Mouse (Mus musculus) liver, embryonic 16.5 days (tissue): ENCODE measurements at regions not wholly inside any gene's neighbourhood (a gene's known extent, or its start where the extent isn't known, plus 50 kb on each side); places are given as distances from the start of the nearest gene placed in this dataset.

Source experiments
- ATAC-seq: fragments of 200-750 bp; cut with Nextera tagmentation; 2 replicates; pipeline ENCODE4 v1.8.0; 2017; ENCODE audit warnings: low read depth, mild to moderate bottlenecking, moderate number of reproducible peaks, moderate library complexity
- H3K27ac ChIP-seq: fragments of 300-500 bp; sonication (generic); 2 replicates; pipeline ENCODE4 v1.5.1; 2014; ENCODE audit warnings: mild to moderate bottlenecking, low read length
- H3K27me3 ChIP-seq: fragments of 300-500 bp; sonication (generic); 2 replicates; pipeline ENCODE4 v1.6.1; 2014; ENCODE audit warnings: low read depth, low read length, mixed read lengths; ENCODE audit not compliant: control insufficient read depth, insufficient read depth
- H3K36me3 ChIP-seq: fragments of 300-500 bp; sonication (generic); 2 replicates; pipeline ENCODE4 v1.6.1; 2014; ENCODE audit warnings: mild to moderate bottlenecking; ENCODE audit not compliant: control insufficient read depth, insufficient read depth
- H3K4me1 ChIP-seq: fragments of 300-500 bp; sonication (generic); 2 replicates; pipeline ENCODE4 v1.6.1; 2014; ENCODE audit warnings: low read depth, low read length, mixed read lengths; ENCODE audit not compliant: control insufficient read depth
- H3K4me2 ChIP-seq: fragments of 300-500 bp; sonication (generic); 2 replicates; pipeline ENCODE4 v1.6.1; 2014; ENCODE audit warnings: low read depth, low read length, mixed read lengths
- H3K4me3 ChIP-seq: fragments of 300-500 bp; sonication (generic); 2 replicates; pipeline ENCODE4 v1.5.1; 2014; ENCODE audit warnings: low read depth, mild to moderate bottlenecking, low read length
- H3K9ac ChIP-seq: fragments of 300-500 bp; sonication (generic); 2 replicates; pipeline ENCODE4 v1.6.1; 2014; ENCODE audit warnings: low read depth, low read length
- H3K9me3 ChIP-seq: fragments of 300-500 bp; sonication (generic); replicated peaks from 2 replicates; pipeline ENCODE4 v1.6.1; 2016; ENCODE audit warnings: low read length; ENCODE audit not compliant: control insufficient read depth
- WGBS: fragments of 180-500 bp; shearing (Covaris S2); extraction: QIAGEN DNeasy Blood & Tissue Kit; methylation state at CpG from one replicate; pipeline ENCODE4 v1.1.7; 2014; ENCODE audit not compliant: insufficient replicate concordance; 5-methylcytosine and 5-hydroxymethylcytosine counted together

- no peaks in the 10 kb centered on the region for H3K4me1 ChIP-seq
- ATAC-seq = no peak
- 19% methylated on average over 10 of the region's 10 CpGs for WGBS
- no peaks in the 10 kb centered on the region for H3K27me3 ChIP-seq
- no peak overlapping the region for H3K27ac ChIP-seq
- no peaks in the 10 kb centered on the region for H3K36me3 ChIP-seq
- H3K4me3 ChIP-seq = no peak overlapping the region
- no peak overlapping the region for H3K4me2 ChIP-seq
- no peak overlapping the region for H3K9ac ChIP-seq
- H3K9me3 ChIP-seq = no peaks in the 10 kb centered on the region
Observed at GRCm38 (mm10) chr5:106274617-106275016, 183.3 kb downstream of the Barhl2 start.

- Histone ChIP-seq H3K27me3 (no peaks in the 10 kb centered on the region), H3K4me1 (no peaks in the 10 kb centered on the region), H3K9me3 (no peaks in the 10 kb centered on the region), H3K9ac (no peak overlapping the region), H3K4me3 (no peak overlapping the region), H3K27ac (no peak overlapping the region), H3K36me3 (no peaks in the 10 kb centered on the region), H3K4me2 (no peak overlapping the region)
- ATAC-seq = no peak
- whole genome bisulfite sequencing = 36% methylated on average over 2 of the region's 2 CpGs
Observed at GRCm38 (mm10) chr5:106264536-106264935, 193.4 kb downstream of the Barhl2 start.

- H3K36me3 ChIP-seq = no peaks in the 10 kb centered on the region
- WGBS = 39% methylated on average over 1 of the region's 1 CpGs
- H3K27ac ChIP-seq = no peak overlapping the region
- no peak overlapping the region for H3K4me2 ChIP-seq
- no peak for ATAC-seq
- no peak overlapping the region for H3K4me3 ChIP-seq
- no peaks in the 10 kb centered on the region for H3K9me3 ChIP-seq
- H3K9ac ChIP-seq = no peak overlapping the region
- no peaks in the 10 kb centered on the region for H3K27me3 ChIP-seq
- H3K4me1 ChIP-seq = no peaks in the 10 kb centered on the region
Observed at GRCm38 (mm10) chr5:106257179-106257578, 200.8 kb downstream of the Barhl2 start.

DNA sequence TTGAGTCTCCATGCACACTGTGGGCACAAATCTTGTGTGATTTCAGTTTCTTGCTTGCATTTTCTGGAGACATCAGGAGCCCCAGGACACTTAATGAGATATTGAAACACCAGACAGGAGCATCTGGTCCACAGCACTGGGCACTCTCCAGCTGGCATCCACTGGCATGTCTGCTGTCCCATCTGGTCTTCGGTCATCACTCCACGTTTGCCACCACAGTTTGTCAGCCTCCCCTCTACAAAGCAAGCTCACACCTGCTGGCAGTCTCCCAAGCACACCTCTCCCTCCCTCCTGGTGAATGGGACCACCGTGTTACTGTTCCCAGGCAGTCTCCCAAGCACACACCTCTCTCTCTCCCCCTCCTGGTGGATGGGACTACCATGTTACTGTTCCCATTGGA is 228.8 kb downstream of the Barhl2 start:
- Histone ChIP-seq H3K4me2 (no peak overlapping the region), H3K4me1 (no peaks in the 10 kb centered on the region), H3K9me3 (no peaks in the 10 kb centered on the region), H3K9ac (no peak overlapping the region), H3K36me3 (no peaks in the 10 kb centered on the region), H3K27me3 (no peaks in the 10 kb centered on the region), H3K27ac (no peak overlapping the region), H3K4me3 (no peak overlapping the region)
- 42% methylated on average over 3 of the region's 3 CpGs for WGBS
- no peak for ATAC-seq

- H3K9ac ChIP-seq = no peak overlapping the region
- H3K4me1 ChIP-seq = no peaks in the 10 kb centered on the region
- no peak overlapping the region for H3K4me3 ChIP-seq
- WGBS = 47% methylated on average over 7 of the region's 7 CpGs
- H3K36me3 ChIP-seq = no peaks in the 10 kb centered on the region
- no peak overlapping the region for H3K4me2 ChIP-seq
- no peak for ATAC-seq
- H3K27ac ChIP-seq = no peak overlapping the region
- no peaks in the 10 kb centered on the region for H3K27me3 ChIP-seq
- H3K9me3 ChIP-seq = no peaks in the 10 kb centered on the region
Observed at GRCm38 (mm10) chr5:106224141-106224540, 233.8 kb downstream of the Barhl2 start.

- Histone ChIP-seq H3K9ac (no peak overlapping the region), H3K4me2 (no peak overlapping the region), H3K27me3 (no peaks in the 10 kb centered on the region), H3K4me3 (no peak overlapping the region), H3K27ac (no peak overlapping the region), H3K4me1 (no peaks in the 10 kb centered on the region), H3K9me3 (no peaks in the 10 kb centered on the region), H3K36me3 (no peaks in the 10 kb centered on the region)
- 51% methylated on average over 5 of the region's 5 CpGs for WGBS
- no peak for ATAC-seq
Observed at GRCm38 (mm10) chr5:106209543-106209942, 248.4 kb downstream of the Barhl2 start.

GRCm38 (mm10) chr5:106207706-106208105 is 250.3 kb downstream of the Barhl2 start:
- 54% methylated on average over 6 of the region's 6 CpGs for WGBS
- ATAC-seq = no peak
- H3K4me3 ChIP-seq = no peak overlapping the region
- no peaks in the 10 kb centered on the region for H3K36me3 ChIP-seq
- no peak overlapping the region for H3K27ac ChIP-seq
- H3K9me3 ChIP-seq = no peaks in the 10 kb centered on the region
- no peaks in the 10 kb centered on the region for H3K27me3 ChIP-seq
- H3K4me1 ChIP-seq = no peaks in the 10 kb centered on the region
- H3K9ac ChIP-seq = no peak overlapping the region
- H3K4me2 ChIP-seq = no peak overlapping the region

GRCm38 (mm10) chr5:106205724-106206123 is 252.2 kb downstream of the Barhl2 start:
- Histone ChIP-seq H3K4me3 (no peak overlapping the region), H3K9me3 (no peaks in the 10 kb centered on the region), H3K4me1 (no peaks in the 10 kb centered on the region), H3K27me3 (no peaks in the 10 kb centered on the region), H3K9ac (no peak overlapping the region), H3K36me3 (no peaks in the 10 kb centered on the region), H3K27ac (no peak overlapping the region), H3K4me2 (no peak overlapping the region)
- no peak for ATAC-seq
- WGBS = 60% methylated on average over 6 of the region's 6 CpGs

DNA sequence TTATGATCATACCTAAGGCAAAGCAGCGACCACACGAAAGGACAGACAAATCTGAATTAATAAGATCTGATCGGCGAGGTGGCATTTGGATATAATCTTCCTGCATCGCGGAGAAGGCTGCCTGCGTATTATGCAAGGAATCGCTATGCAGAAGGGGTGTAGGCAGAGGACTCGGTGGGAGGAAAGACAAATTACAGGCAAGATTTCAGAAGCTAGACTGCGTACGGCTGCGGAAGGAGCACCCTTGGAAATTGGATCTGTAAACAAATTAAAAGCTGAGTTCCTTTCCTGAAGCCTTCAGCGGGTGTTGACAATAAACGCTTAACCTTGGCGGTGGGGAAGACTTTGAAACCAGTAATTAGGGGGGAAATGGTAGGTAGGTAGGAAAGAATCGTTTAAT is 257.3 kb downstream of the Barhl2 start:
- H3K9me3 ChIP-seq = no peaks in the 10 kb centered on the region
- H3K4me3 ChIP-seq = no peak overlapping the region
- WGBS = 65% methylated on average over 16 of the region's 16 CpGs
- H3K27me3 ChIP-seq = no peaks in the 10 kb centered on the region
- no peak overlapping the region for H3K9ac ChIP-seq
- no peak for ATAC-seq
- H3K36me3 ChIP-seq = no peaks in the 10 kb centered on the region
- H3K27ac ChIP-seq = no peak overlapping the region
- H3K4me1 ChIP-seq = no peaks in the 10 kb centered on the region
- H3K4me2 ChIP-seq = no peak overlapping the region

DNA sequence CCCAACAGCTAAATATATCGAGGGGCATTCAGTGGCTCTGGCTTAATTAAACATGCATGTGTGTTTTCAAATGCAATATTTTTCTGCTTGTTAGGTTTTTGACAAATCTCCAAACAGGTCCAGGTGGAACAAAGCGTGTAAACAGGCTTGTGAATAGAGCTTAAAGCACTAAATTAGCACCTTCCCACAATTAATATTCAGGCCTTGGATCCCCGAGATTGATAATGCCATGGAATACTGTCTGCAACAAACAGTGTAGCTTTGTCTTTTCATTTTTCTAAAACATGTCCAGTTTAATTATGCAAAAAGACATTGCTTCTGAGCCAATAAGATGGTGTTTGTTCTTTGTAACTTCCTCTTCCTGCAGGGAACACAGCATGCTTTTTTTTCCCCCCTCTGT is 258.9 kb downstream of the Barhl2 start:
- Histone ChIP-seq H3K4me1 (no peaks in the 10 kb centered on the region), H3K27ac (no peak overlapping the region), H3K9me3 (no peaks in the 10 kb centered on the region), H3K4me2 (no peak overlapping the region), H3K27me3 (no peaks in the 10 kb centered on the region), H3K36me3 (no peaks in the 10 kb centered on the region), H3K9ac (no peak overlapping the region), H3K4me3 (no peak overlapping the region)
- 62% methylated on average over 3 of the region's 3 CpGs for WGBS
- ATAC-seq = no peak
